8 mouse cellular contexts compared by ENCODE assay signal in genomic region chr11:52002842-52003504, GRCm38 (mm10). TPM values are rescaled to one million over a fixed set of nuclear protein-coding genes. Genes with fewer than 3 reads are reported as not detected.
DNase-seq lines count a peak whose midpoint lies in the region; ATAC-seq and TF ChIP-seq lines count a peak whose summit lies in the region.

No protein-coding gene starts in this region.

- WGBS in kidney, adult 2 months: 60% methylated on average over 13 of the region's 13 CpGs
- 77% methylated on average over 13 of the region's 13 CpGs for WGBS in hindbrain, embryonic 15.5 days
- 82% methylated on average over 13 of the region's 13 CpGs for WGBS in midbrain, embryonic 13.5 days

- no peaks in the 10 kb centered on the region for H3K9me3 ChIP-seq in hindbrain, embryonic 15.5 days
- no peaks in the 10 kb centered on the region for H3K9me3 ChIP-seq in midbrain, embryonic 13.5 days

- no peak overlapping the region for H3K9ac ChIP-seq in hindbrain, embryonic 15.5 days
- no peak overlapping the region for H3K9ac ChIP-seq in midbrain, embryonic 13.5 days (replicated peaks)

- DNase-seq in kidney, adult 2 months: peak; percentile 51
- DNase-seq in kidney, postnatal 14 days: no peak
- DNase-seq in ZHBTc4 (ENCODE audit: low read depth, low spot score): peak; percentile 21
- no peak for DNase-seq in left cerebral cortex, adult 18-20 months (ENCODE audit: low spot score in 2 of 2)
- DNase-seq in left cerebral cortex, postnatal 36 days (ENCODE audit: low spot score in 2 of 2): no peak
- DNase-seq in right cerebral cortex, postnatal 14 days: no peak

- peak overlapping the region; percentile 64 for H3K4me2 ChIP-seq in hindbrain, embryonic 15.5 days
- H3K4me2 ChIP-seq in midbrain, embryonic 13.5 days (replicated peaks): peak overlapping the region; percentile 71

- H3K36me3 ChIP-seq in kidney, adult 2 months (ENCODE audit: control insufficient read depth, insufficient read depth, low read length): no peaks in the 10 kb centered on the region
- H3K36me3 ChIP-seq in hindbrain, embryonic 15.5 days: no peaks in the 10 kb centered on the region
- no peaks in the 10 kb centered on the region for H3K36me3 ChIP-seq in midbrain, embryonic 13.5 days

- H3K27me3 ChIP-seq in kidney, adult 2 months (replicated peaks; ENCODE audit: control insufficient read depth, insufficient read depth, low read length): no peaks in the 10 kb centered on the region
- no peaks in the 10 kb centered on the region for H3K27me3 ChIP-seq in hindbrain, embryonic 15.5 days
- no peaks in the 10 kb centered on the region for H3K27me3 ChIP-seq in midbrain, embryonic 13.5 days

- no peak overlapping the region for H3K4me3 ChIP-seq in kidney, adult 2 months (ENCODE audit: insufficient read depth, low read depth, low read length)
- 0 out of 2 replicates have a peak overlapping the region, but pooled peaks have one; percentile 89 for H3K4me3 ChIP-seq in hindbrain, embryonic 15.5 days
- peak overlapping the region; percentile 89 for H3K4me3 ChIP-seq in midbrain, embryonic 13.5 days (replicated peaks)

- peak overlapping the region; percentile 96 for H3K27ac ChIP-seq in kidney, adult 2 months (ENCODE audit: insufficient read depth, low read depth, low read length)
- H3K27ac ChIP-seq in hindbrain, embryonic 15.5 days (replicated peaks): peak overlapping the region; percentile 93
- peak overlapping the region; percentile 93 for H3K27ac ChIP-seq in midbrain, embryonic 13.5 days

- no peak for TF ChIP-seq POLR2A in kidney, adult 2 months (IDR thresholded peaks at IDR 0.05; ENCODE audit: low read depth, low read length)

- TF ChIP-seq CTCF in kidney, adult 2 months (conservative IDR thresholded peaks at IDR 0.05; ENCODE audit: insufficient read depth, insufficient read length, low read depth, low read length): no peak

- intact Hi-C loops in left cerebral cortex, postnatal 36 days (cut with DNase I): loop anchor here (5.0 to 10.0 kb wide), 2 partner anchors 94 to 342 kb away; partner anchors contain the start of gene Ppp2ca

- peaks cover 15% of the 10 kb centered on the region; the same call in 1 of the 2 replicates for H3K4me1 ChIP-seq in kidney, adult 2 months (ENCODE audit: control insufficient read depth, insufficient read depth, low read length)
- H3K4me1 ChIP-seq in hindbrain, embryonic 15.5 days (replicated peaks): peaks cover 43% of the 10 kb centered on the region
- peaks cover 47% of the 10 kb centered on the region for H3K4me1 ChIP-seq in midbrain, embryonic 13.5 days (replicated peaks)

- ATAC-seq in hindbrain, embryonic 15.5 days (ENCODE audit: low FRiP score, low read depth): no peak
- ATAC-seq in midbrain, embryonic 13.5 days: no peak

RNA-seq across cellular contexts. Expression of gene Cdkl3, which starts 1.0 kb away (rescaled TPM):
- 1.6 and 1.8 TPM in 2 replicates for polyA plus RNA-seq in kidney, adult 2 months (2012; rRNA removed)
- 25.5 and 26.0 TPM in 2 replicates for polyA plus RNA-seq in hindbrain, embryonic 15.5 days (2015; fragmentation: Nextera tagmentation; extraction: Ambion mirVana)
- 22.6 and 25.3 TPM in 2 replicates for polyA plus RNA-seq in midbrain, embryonic 13.5 days (2015; fragmentation: Nextera tagmentation; extraction: Ambion mirVana)
- 10 to 100 TPM; 16.8 to 18.0 TPM for total RNA-seq in left cerebral cortex, adult 18-20 months (2021)
- 10 to 100 TPM; 15.9 to 17.0 TPM for total RNA-seq in left cerebral cortex, postnatal 36 days (2021)

RNA-seq across cellular contexts. Expression of gene Ube2b, which starts 2.4 kb away (rescaled TPM):
- polyA plus RNA-seq in kidney, adult 2 months (2012; rRNA removed): 48.5 and 70.9 TPM in 2 replicates
- 215 and 236 TPM in 2 replicates for polyA plus RNA-seq in hindbrain, embryonic 15.5 days (2015; fragmentation: Nextera tagmentation; extraction: Ambion mirVana)
- polyA plus RNA-seq in midbrain, embryonic 13.5 days (2015; fragmentation: Nextera tagmentation; extraction: Ambion mirVana): 272 and 284 TPM in 2 replicates
- 100 to 1,000 TPM; 189 to 191 TPM for total RNA-seq in left cerebral cortex, adult 18-20 months (2021)
- 100 to 1,000 TPM; 172 to 199 TPM for total RNA-seq in left cerebral cortex, postnatal 36 days (2021)

RNA-seq across cellular contexts. Expression of gene Cdkn2aipnl, which starts 35.5 kb away (rescaled TPM):
- 15.6 and 17.2 TPM in 2 replicates for polyA plus RNA-seq in kidney, adult 2 months (2012; rRNA removed)
- 110 and 122 TPM in 2 replicates for polyA plus RNA-seq in hindbrain, embryonic 15.5 days (2015; fragmentation: Nextera tagmentation; extraction: Ambion mirVana)
- 118 and 120 TPM in 2 replicates for polyA plus RNA-seq in midbrain, embryonic 13.5 days (2015; fragmentation: Nextera tagmentation; extraction: Ambion mirVana)
- total RNA-seq in left cerebral cortex, adult 18-20 months (2021): 10 to 100 TPM; 45.7 to 45.8 TPM
- 10 to 100 TPM; 32.1 to 36.4 TPM for total RNA-seq in left cerebral cortex, postnatal 36 days (2021)

Comparison
In these comparisons a context has a peak if more than half of its experiments do, and no peak if none do; other contexts are left out.
1. DNase-seq: peak in kidney, adult 2 months (single experiment) and ZHBTc4 (single experiment); none in kidney, postnatal 14 days (single experiment), left cerebral cortex, adult 18-20 months (0 of 2), left cerebral cortex, postnatal 36 days (0 of 2) and right cerebral cortex, postnatal 14 days (single experiment).
2. Peak in every context shown above with its lines, with median percentiles within 50 percentile points of each other: H3K27ac ChIP-seq.